Mouse (Mus musculus) liver, embryonic 16.5 days (tissue): ENCODE data around the gene Dusp7. TPM values are rescaled to one million over a fixed set of nuclear protein-coding genes. Genes with fewer than 3 reads are reported as not detected.

Experiments
- ATAC-seq: fragments of 200-750 bp; cut with Nextera tagmentation; 2 replicates; pipeline ENCODE4 v1.8.0; 2017; ENCODE audit warnings: low read depth, mild to moderate bottlenecking, moderate number of reproducible peaks, moderate library complexity
- H3K27ac ChIP-seq: fragments of 300-500 bp; sonication (generic); 2 replicates; pipeline ENCODE4 v1.5.1; 2014; ENCODE audit warnings: mild to moderate bottlenecking, low read length
- H3K27me3 ChIP-seq: fragments of 300-500 bp; sonication (generic); 2 replicates; pipeline ENCODE4 v1.6.1; 2014; ENCODE audit warnings: low read depth, low read length, mixed read lengths; ENCODE audit not compliant: control insufficient read depth, insufficient read depth
- H3K36me3 ChIP-seq: fragments of 300-500 bp; sonication (generic); 2 replicates; pipeline ENCODE4 v1.6.1; 2014; ENCODE audit warnings: mild to moderate bottlenecking; ENCODE audit not compliant: control insufficient read depth, insufficient read depth
- H3K4me1 ChIP-seq: fragments of 300-500 bp; sonication (generic); 2 replicates; pipeline ENCODE4 v1.6.1; 2014; ENCODE audit warnings: low read depth, low read length, mixed read lengths; ENCODE audit not compliant: control insufficient read depth
- H3K4me2 ChIP-seq: fragments of 300-500 bp; sonication (generic); 2 replicates; pipeline ENCODE4 v1.6.1; 2014; ENCODE audit warnings: low read depth, low read length, mixed read lengths
- H3K4me3 ChIP-seq: fragments of 300-500 bp; sonication (generic); 2 replicates; pipeline ENCODE4 v1.5.1; 2014; ENCODE audit warnings: low read depth, mild to moderate bottlenecking, low read length
- H3K9ac ChIP-seq: fragments of 300-500 bp; sonication (generic); 2 replicates; pipeline ENCODE4 v1.6.1; 2014; ENCODE audit warnings: low read depth, low read length
- H3K9me3 ChIP-seq: fragments of 300-500 bp; sonication (generic); replicated peaks from 2 replicates; pipeline ENCODE4 v1.6.1; 2016; ENCODE audit warnings: low read length; ENCODE audit not compliant: control insufficient read depth
- WGBS: fragments of 180-500 bp; shearing (Covaris S2); extraction: QIAGEN DNeasy Blood & Tissue Kit; methylation state at CpG from one replicate; pipeline ENCODE4 v1.1.7; 2014; ENCODE audit not compliant: insufficient replicate concordance; 5-methylcytosine and 5-hydroxymethylcytosine counted together
- polyA plus RNA-seq: library from polyadenylated mRNA; unstranded; fragments of >200 nt; fragmentation: Nextera tagmentation; extraction: Ambion mirVana; gene quantifications from 2 replicates; pipeline ENCODE4 v1.2.1, GENCODE M21; 2015

The Dusp7 gene
- polyA plus RNA-seq, 1 experiment from 2014 or later = 2.7 TPM

DNA sequence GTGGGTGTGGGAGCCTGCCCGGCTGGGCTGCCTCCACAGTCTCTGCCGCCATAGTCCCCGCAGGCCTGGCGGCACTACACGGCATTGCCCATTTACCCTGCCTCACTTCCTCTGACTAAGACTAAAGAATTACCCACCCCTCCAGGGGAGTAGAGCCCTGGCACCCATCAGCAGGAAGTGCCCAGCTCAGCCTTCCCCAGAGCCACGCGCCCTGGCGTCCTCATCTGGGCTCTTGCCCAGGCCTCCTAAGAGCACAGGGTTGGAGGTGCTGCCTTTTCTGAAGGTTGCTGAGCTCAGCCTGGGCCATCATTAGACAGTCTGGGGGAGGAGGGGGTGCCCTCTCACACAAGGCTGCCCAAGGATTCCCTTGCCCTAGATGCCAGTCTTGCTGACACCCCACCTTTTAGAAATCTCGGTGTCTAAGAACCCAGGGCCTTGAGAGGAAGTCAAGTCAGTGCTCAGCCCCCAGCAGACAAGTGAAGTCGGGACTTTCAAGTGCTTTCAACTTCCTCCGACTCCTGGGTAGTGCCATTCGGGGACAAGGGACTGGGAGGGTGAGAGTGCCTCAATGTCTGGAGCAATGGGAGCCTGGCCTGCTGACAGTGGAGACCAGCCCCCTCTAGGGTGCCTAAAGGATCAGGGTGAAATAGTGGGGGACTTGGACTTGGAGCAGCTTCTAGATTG lies 17.9 kb downstream of the Dusp7 start:
- Histone ChIP-seq H3K4me2 (no peak overlapping the region), H3K27me3 (no peaks in the 10 kb centered on the region), H3K27ac (no peak overlapping the region), H3K9me3 (no peaks in the 10 kb centered on the region), H3K36me3 (no peaks in the 10 kb centered on the region), H3K9ac (no peak overlapping the region), H3K4me1 (peaks cover 8% of the 10 kb centered on the region), H3K4me3 (no peak overlapping the region)
- ATAC-seq = no peak
- WGBS = 63% methylated on average over 12 of the region's 12 CpGs

DNA sequence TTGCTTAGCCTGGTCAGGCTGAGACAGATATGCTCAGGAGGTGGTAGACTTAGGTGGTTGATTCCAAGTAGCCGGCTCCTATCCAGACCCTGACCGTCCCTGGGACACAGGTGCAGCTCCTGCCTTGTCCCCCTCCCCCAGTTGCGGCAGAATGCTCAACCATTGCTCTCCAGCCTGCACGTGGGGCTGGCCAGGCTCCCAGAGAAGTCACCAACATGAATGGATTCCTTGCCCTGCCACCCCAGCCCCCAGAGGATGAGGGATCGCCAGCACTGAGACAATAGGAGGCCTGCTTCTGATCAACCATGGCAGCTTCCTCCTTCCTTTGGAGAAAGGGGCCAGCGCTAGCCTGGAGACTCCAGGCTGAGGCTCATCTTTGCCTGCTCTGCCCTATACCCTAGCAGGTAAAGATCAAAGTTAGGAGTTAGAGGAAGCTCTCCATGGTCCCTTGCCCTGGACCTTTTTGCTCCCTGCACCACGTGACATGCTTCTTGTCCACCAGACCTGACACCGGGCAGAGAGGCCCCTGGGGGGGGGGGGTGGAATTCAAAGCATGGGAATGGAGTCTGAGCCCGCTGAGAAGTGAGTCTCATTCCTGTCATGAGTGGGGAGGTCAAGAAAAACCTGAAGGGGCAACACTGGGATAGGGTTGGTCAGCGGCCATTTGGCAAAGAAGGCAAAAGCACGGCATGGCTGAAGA lies 24.5 kb downstream of the Dusp7 start:
- no peak overlapping the region for H3K4me3 ChIP-seq
- H3K27me3 ChIP-seq = no peaks in the 10 kb centered on the region
- ATAC-seq = no peak
- H3K4me1 ChIP-seq = peaks cover 18% of the 10 kb centered on the region
- 65% methylated on average over 11 of the region's 11 CpGs for WGBS
- no peak overlapping the region for H3K4me2 ChIP-seq
- H3K9ac ChIP-seq = no peak overlapping the region
- no peak overlapping the region for H3K27ac ChIP-seq
- no peaks in the 10 kb centered on the region for H3K9me3 ChIP-seq
- no peaks in the 10 kb centered on the region for H3K36me3 ChIP-seq

DNA sequence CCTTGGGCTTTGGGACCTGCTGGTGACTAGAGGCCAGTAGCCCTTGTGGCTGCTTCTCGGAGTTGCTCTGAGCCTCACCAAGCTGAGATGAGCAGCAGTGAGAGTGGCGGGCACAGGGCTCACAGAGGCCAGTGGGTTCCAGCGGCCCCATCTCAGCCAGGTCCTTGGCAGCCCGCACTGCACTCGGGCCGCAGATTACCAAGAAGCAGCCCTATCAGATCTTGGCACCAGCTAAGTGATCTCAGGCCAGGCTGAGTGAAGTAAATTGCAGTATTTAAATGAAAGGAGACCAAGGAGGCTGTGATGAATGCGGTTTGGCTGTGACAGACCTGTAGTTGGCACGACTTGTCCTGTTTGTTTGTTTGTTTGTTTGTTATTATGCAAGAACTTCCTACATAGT lies 25.1 kb downstream of the Dusp7 start:
- peaks cover 21% of the 10 kb centered on the region for H3K4me1 ChIP-seq
- no peak overlapping the region for H3K4me3 ChIP-seq

DNA sequence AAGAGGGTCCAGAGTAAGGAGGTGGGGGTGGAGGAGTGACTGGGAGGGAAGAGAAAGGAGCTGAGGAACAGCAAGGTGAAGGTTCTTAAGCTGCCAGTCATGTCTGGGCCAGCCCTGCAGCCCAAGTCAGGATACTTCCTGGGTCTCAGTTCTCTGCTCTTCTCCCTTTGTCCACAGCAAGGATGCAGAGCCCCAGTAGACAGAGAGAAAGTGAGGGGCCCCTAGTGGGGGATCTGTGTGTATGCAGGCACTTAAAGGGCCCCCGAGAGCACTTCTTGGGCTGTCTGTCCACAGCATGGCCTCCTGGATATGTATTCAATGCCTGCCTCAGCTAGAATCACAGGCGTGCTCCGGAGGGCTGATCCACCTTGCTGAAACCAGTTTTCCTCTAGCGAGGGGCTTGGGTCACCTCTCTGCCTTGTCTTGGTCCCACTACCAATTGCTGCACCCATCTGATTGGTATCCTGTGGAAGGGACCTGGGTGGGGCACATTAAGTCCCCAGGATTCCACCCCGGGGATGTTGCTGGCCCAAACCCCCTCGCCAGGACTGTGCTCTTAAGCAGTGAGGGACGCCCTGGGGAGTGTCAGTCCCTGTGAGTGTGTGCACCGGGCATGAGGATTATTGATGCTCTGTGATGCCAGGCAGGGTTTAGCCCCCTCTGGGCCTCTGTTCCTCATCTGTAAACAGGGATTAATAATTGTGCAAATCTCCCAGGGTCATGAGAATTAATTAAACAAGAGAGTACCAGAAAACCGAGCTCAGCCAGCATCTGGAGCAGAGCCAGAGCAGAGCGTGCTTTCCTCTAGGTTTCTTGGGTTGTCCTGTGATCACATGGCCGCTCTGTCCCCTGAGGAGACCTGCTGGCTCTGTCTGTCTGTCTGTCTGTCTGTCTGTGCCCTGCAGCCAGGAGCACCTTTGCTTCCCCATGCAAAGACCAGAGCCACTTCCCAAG lies 26.5 kb downstream of the Dusp7 start:
- peaks cover 35% of the 10 kb centered on the region for H3K4me1 ChIP-seq
- no peaks in the 10 kb centered on the region for H3K36me3 ChIP-seq
- 60% methylated on average over 11 of the region's 11 CpGs for WGBS
- no peaks in the 10 kb centered on the region for H3K27me3 ChIP-seq
- no peak for ATAC-seq
- no peak overlapping the region for H3K9ac ChIP-seq
- no peaks in the 10 kb centered on the region for H3K9me3 ChIP-seq
- H3K4me3 ChIP-seq = no peak overlapping the region
- H3K4me2 ChIP-seq = no peak overlapping the region
- H3K27ac ChIP-seq = no peak overlapping the region

More for the DNA sequence above, 25.1 kb downstream of the Dusp7 start:
- Histone ChIP-seq H3K27ac (no peak overlapping the region), H3K9ac (no peak overlapping the region), H3K27me3 (no peaks in the 10 kb centered on the region), H3K36me3 (no peaks in the 10 kb centered on the region), H3K4me2 (no peak overlapping the region), H3K9me3 (no peaks in the 10 kb centered on the region)
- WGBS = 60% methylated on average over 8 of the region's 8 CpGs
- no peak for ATAC-seq

DNA sequence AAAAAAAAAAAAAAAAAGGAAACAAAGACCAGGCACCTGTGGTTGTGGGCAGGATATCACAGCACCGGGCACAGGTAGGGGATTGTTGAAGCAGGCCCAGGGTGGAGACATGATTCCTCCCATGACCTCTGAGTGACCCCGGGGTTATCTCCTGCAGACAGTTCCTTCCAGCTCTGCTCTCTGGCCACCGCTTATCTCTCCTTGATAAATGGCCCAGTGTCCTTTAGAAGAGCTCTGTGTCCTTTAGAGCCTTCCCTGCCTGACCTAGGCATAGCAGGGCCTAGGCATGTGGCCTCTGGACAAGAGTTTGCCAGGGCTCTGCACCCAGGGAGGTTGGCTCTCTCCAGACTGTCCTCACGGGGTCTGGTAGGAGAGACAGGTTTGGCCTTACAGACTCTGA lies 29.3 kb downstream of the Dusp7 start:
- 31% methylated on average over 4 of the region's 4 CpGs for WGBS
- Histone ChIP-seq H3K4me2 (peak overlapping the region; percentile 44), H3K4me1 (peaks cover 61% of the 10 kb centered on the region), H3K9ac (peak overlapping the region; percentile 48), H3K36me3 (no peaks in the 10 kb centered on the region), H3K4me3 (no peak overlapping the region), H3K9me3 (no peaks in the 10 kb centered on the region), H3K27ac (peak overlapping the region; percentile 93), H3K27me3 (no peaks in the 10 kb centered on the region)
- ATAC-seq = peak; percentile 44

DNA sequence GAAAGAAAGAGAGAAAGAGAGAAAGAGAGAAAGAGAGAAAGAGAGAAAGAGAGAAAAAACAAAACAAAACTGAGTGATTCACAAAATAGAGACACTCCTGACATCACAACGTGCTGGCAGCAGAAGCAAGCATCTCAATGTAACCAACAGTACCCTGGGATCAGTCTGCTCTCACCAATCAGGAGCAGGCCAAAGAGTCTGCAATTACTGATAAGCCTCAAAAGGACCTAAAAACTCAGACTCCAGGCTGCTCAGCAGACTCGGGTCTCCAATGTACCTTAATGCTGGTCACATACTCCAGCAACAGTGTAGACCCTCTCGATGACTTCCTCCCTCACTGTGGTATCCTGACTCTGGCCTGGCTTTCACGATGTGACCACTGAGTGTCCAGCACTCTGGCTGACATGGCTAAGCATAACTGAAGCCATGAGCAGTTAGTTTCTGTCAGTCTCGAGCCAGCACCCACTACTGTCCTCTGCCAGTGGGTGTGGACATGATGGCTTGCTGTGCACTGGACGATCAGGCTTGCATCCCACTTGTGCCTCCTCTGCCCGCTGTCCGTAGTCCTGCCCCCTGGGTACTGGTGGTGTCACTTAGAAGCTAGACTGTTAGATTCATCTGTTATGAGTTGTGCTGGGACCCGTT lies 30.4 kb downstream of the Dusp7 start:
- Histone ChIP-seq H3K9ac (peak overlapping the region; percentile 48; the same call in 1 of the 2 replicates), H3K27me3 (no peaks in the 10 kb centered on the region), H3K4me3 (peak overlapping the region; percentile 13; the same call in 1 of the 2 replicates), H3K27ac (peak overlapping the region; percentile 97), H3K4me2 (peak overlapping the region; percentile 63), H3K9me3 (no peaks in the 10 kb centered on the region), H3K36me3 (no peaks in the 10 kb centered on the region), H3K4me1 (peaks cover 65% of the 10 kb centered on the region)
- WGBS = 29% methylated on average over 9 of the region's 9 CpGs
- peak; percentile 87 for ATAC-seq

DNA sequence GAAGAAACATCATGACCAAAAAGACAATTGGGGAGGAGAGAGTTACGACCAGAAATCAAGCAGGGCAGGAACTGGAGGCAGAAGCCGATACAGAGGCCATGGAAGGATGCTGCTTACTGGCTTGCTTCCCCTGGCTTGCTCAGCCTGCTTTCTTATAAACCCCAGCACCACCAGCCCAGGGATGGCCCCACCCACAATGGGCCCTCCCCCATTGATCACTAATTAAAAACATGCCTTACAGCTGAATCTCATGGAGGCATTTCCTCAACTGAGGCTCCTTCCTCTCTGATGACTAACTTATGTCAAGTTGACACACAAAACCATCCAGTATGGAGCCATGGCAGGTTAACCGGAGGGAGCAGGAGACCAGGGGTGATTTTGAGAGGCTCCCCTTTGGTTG lies 31.4 kb downstream of the Dusp7 start:
- no peak for ATAC-seq
- no peak overlapping the region for H3K9ac ChIP-seq
- peak overlapping the region; percentile 97 for H3K27ac ChIP-seq
- peaks cover 62% of the 10 kb centered on the region for H3K4me1 ChIP-seq
- no peak overlapping the region for H3K4me3 ChIP-seq
- WGBS = 83% methylated on average over 3 of the region's 3 CpGs
- H3K9me3 ChIP-seq = no peaks in the 10 kb centered on the region
- H3K36me3 ChIP-seq = no peaks in the 10 kb centered on the region
- no peak overlapping the region for H3K4me2 ChIP-seq
- no peaks in the 10 kb centered on the region for H3K27me3 ChIP-seq

DNA sequence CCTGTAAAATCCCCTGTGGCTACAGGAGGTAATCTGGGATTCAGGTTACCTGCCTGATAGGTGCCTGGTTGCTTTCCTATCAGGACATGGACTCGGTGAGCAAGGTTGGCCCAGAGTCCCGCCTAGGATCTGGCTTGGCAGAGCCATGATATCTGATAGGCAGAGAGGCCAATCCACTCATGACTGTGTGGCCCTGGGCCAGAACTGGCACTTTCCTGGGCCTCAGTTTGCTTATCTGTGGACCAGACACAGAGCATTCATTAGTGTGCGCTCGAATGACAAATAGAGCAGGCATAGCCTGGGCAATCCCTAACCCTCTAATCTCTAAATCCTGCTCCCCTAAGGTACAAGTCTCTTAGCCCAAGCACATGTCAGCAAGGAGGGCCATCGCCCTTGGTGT lies 33.7 kb downstream of the Dusp7 start:
- Histone ChIP-seq H3K36me3 (no peaks in the 10 kb centered on the region), H3K4me2 (no peak overlapping the region), H3K27me3 (no peaks in the 10 kb centered on the region), H3K9me3 (no peaks in the 10 kb centered on the region), H3K9ac (0 out of 2 replicates have a peak overlapping the region, but pooled peaks have one; percentile 6), H3K4me1 (peaks cover 60% of the 10 kb centered on the region), H3K4me3 (no peak overlapping the region), H3K27ac (peak overlapping the region; percentile 23)
- peak; percentile 61 for ATAC-seq
- WGBS = 24% methylated on average over 5 of the region's 5 CpGs
